Mouse (Mus musculus) spleen, adult 2 months (tissue): ENCODE measurements around the gene Stk38.

Experiments used
- CTCF ChIP-seq: fragments of 200-500 bp; IDR thresholded peaks from 2 replicates; pipeline ENCODE4 v1.5.1; 2011; ENCODE audit warnings: mild to moderate bottlenecking, inconsistent platforms; ENCODE audit not compliant: insufficient read depth, insufficient read length, insufficient replicate concordance; ENCODE audit errors: extremely low read depth
- POLR2A ChIP-seq: fragments of 200-500 bp; IDR thresholded peaks from 2 replicates; pipeline ENCODE4 v1.6.1; 2011; ENCODE audit warnings: low read depth, low read length, inconsistent platforms

DNA sequence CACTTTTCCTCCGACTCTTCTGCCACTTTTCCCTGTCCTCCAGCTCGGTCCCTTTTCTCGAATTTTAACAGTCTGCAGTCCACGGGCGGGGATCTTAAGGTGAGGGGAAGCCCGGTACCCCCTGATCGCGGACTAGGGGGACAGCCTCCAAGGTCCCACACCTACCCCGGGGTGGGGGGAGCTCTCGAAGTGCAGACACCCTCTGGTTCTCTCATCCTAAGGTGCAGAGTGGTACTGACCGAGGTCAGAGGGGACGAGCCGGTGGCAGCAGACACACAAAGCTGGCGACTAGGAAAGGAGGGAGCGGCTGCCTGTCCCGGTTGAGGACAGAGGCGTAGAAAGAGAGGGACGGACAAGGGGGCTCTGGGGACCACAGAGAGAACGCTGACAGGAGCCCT is 553 bp downstream of the Stk38 start:
- TF ChIP-seq POLR2A = no peak
- no peak for TF ChIP-seq CTCF
